9 mouse cellular contexts compared by ENCODE assay signal in genomic region chr5:114608516-114608915, GRCm38 (mm10). TPM values are rescaled to one million over a fixed set of nuclear protein-coding genes. Genes with fewer than 3 reads are reported as not detected.
DNase-seq lines count a peak whose midpoint lies in the region; ATAC-seq and TF ChIP-seq lines count a peak whose summit lies in the region.
"Had no signal": no experiment of that assay in that cellular context is flagged by ENCODE, and none has a peak within 500 bp of the region (broad histone marks: within the 10 kb centered on the region; RNA-seq: fewer than 3 reads in every experiment).

No protein-coding gene starts in this region.

- TF ChIP-seq POLR2A in liver, adult 2 months (IDR thresholded peaks at IDR 0.05; ENCODE audit: extremely low read depth, insufficient read depth, low read length) = no peak

- H3K9me3 ChIP-seq in kidney, postnatal 0 days (replicated peaks; ENCODE audit: low read length) = no peaks in the 10 kb centered on the region
- H3K9me3 ChIP-seq in neural tube, embryonic 12.5 days = no peaks in the 10 kb centered on the region

- H3K36me3 ChIP-seq in kidney, postnatal 0 days (ENCODE audit: insufficient read depth, low read length) = peaks cover 6% of the 10 kb centered on the region; the same call in 1 of the 2 replicates
- no peaks in the 10 kb centered on the region for H3K36me3 ChIP-seq in liver, adult 2 months (ENCODE audit: control insufficient read depth, insufficient read depth, low read length)
- H3K36me3 ChIP-seq in neural tube, embryonic 12.5 days = peaks cover 22% of the 10 kb centered on the region

- H3K4me3 ChIP-seq in kidney, postnatal 0 days (replicated peaks; ENCODE audit: low read depth, low read length) = no peak overlapping the region
- H3K4me3 ChIP-seq in liver, adult 2 months (ENCODE audit: insufficient read depth, low read depth, low read length) = no peak overlapping the region
- H3K4me3 ChIP-seq in neural tube, embryonic 12.5 days = no peak overlapping the region
- H3K4me3 ChIP-seq: myocyte had no signal

- 0 out of 2 replicates have a peak overlapping the region, but pooled peaks have one; percentile 8 for H3K9ac ChIP-seq in kidney, postnatal 0 days (ENCODE audit: low read depth, low read length)
- H3K9ac ChIP-seq in liver, adult 2 months (ENCODE audit: low read depth, low read length) = no peak overlapping the region
- no peak overlapping the region for H3K9ac ChIP-seq in neural tube, embryonic 12.5 days

- 6% methylated on average over 12 of the region's 12 CpGs for WGBS in kidney, postnatal 0 days
- 32% methylated on average over 12 of the region's 12 CpGs for WGBS in liver, adult 2 months
- WGBS in neural tube, embryonic 12.5 days = 6% methylated on average over 12 of the region's 12 CpGs

- H3K4me1 ChIP-seq in kidney, postnatal 0 days (replicated peaks; ENCODE audit: insufficient read depth, low read length) = peaks cover 14% of the 10 kb centered on the region; the same call in 1 of the 2 replicates
- H3K4me1 ChIP-seq in liver, adult 2 months (ENCODE audit: control insufficient read depth, insufficient read depth, low read length) = peaks cover 7% of the 10 kb centered on the region; the same call in 1 of the 2 replicates
- peaks cover 53% of the 10 kb centered on the region for H3K4me1 ChIP-seq in neural tube, embryonic 12.5 days

- no peak for ATAC-seq in kidney, postnatal 0 days (replicated peaks; ENCODE audit: low FRiP score, low read depth)
- peak; percentile 38; the same call in 1 of the 2 replicates for ATAC-seq in neural tube, embryonic 12.5 days (ENCODE audit: low FRiP score, low read depth)

- DNase-seq in kidney, adult 18-20 months = peak; percentile 81
- no peak for DNase-seq in kidney, adult 11 months
- peak; percentile 97 to 98 for DNase-seq in cerebellum, postnatal 10 days
- peak; percentile 59 for DNase-seq in gastrocnemius, adult 18-20 months (ENCODE audit: low spot score)
- DNase-seq in kidney, postnatal 0 days (ENCODE audit: low spot score) = peak; percentile 85
- DNase-seq in liver, adult 2 months (ENCODE audit: extremely low read depth, low read depth, low spot score) = no peak
- peak; percentile 60 to 61 for DNase-seq in thymus, adult 18-20 months

- H3K4me2 ChIP-seq in kidney, postnatal 0 days (ENCODE audit: low read length) = no peak overlapping the region
- peak overlapping the region; percentile 28; the same call in 1 of the 2 replicates for H3K4me2 ChIP-seq in neural tube, embryonic 12.5 days (replicated peaks)

- no peaks in the 10 kb centered on the region for H3K27me3 ChIP-seq in kidney, postnatal 0 days (ENCODE audit: insufficient read depth, low read length)
- no peaks in the 10 kb centered on the region for H3K27me3 ChIP-seq in liver, adult 2 months (ENCODE audit: control insufficient read depth, insufficient read depth, low read length)
- H3K27me3 ChIP-seq in neural tube, embryonic 12.5 days (replicated peaks) = peaks cover 5% of the 10 kb centered on the region; the same call in 1 of the 2 replicates

- peaks cover 2% of the 10 kb centered on the region; the same call in 1 of the 2 replicates for H3K79me2 ChIP-seq in liver, adult 2 months (ENCODE audit: control insufficient read depth, insufficient read depth, low read length)

- no peak overlapping the region for H3K27ac ChIP-seq in kidney, postnatal 0 days
- H3K27ac ChIP-seq in liver, adult 2 months (replicated peaks; ENCODE audit: insufficient read depth, low read depth, low read length) = no peak overlapping the region
- no peak overlapping the region for H3K27ac ChIP-seq in neural tube, embryonic 12.5 days

- TF ChIP-seq CTCF in kidney, postnatal 0 days (IDR thresholded peaks at IDR 0.05; ENCODE audit: low read depth) = peak; percentile 93
- peak; percentile 87 for TF ChIP-seq CTCF in liver, adult 2 months (IDR thresholded peaks at IDR 0.05; ENCODE audit: low read depth, low read length)

RNA-seq across cellular contexts. Expression of gene Fam222a, which starts 40.7 kb away (rescaled TPM):
- total RNA-seq in gastrocnemius, adult 18-20 months (2021) = under 1 TPM; 0.33 to 0.66 TPM
- 5.0 and 5.8 TPM in 2 replicates for polyA plus RNA-seq in kidney, postnatal 0 days (2015; fragmentation: Nextera tagmentation; extraction: Ambion mirVana)
- 0.09 and 0.60 TPM in 2 replicates for total RNA-seq in liver, adult 2 months (2014; rRNA removed)
- 1.2 and 1.4 TPM in 2 replicates for polyA plus RNA-seq in liver, adult 2 months (2012; rRNA removed)
- 7.2 and 8.0 TPM in 2 replicates for polyA plus RNA-seq in neural tube, embryonic 12.5 days (2016; fragmentation: Nextera tagmentation; extraction: Ambion mirVana)

RNA-seq across cellular contexts. Expression of gene Trpv4, which starts 49.7 kb away (rescaled TPM):
- 1 to 10 TPM; 1.8 to 2.1 TPM for total RNA-seq in gastrocnemius, adult 18-20 months (2021)
- 31.3 and 35.6 TPM in 2 replicates for polyA plus RNA-seq in kidney, postnatal 0 days (2015; fragmentation: Nextera tagmentation; extraction: Ambion mirVana)
- total RNA-seq in liver, adult 2 months (2014; rRNA removed) = 0.09 and 0.40 TPM in 2 replicates
- polyA plus RNA-seq in liver, adult 2 months (2012; rRNA removed) = 0.29 and 0.50 TPM in 2 replicates
- 0.95 and 1.1 TPM in 2 replicates for polyA plus RNA-seq in neural tube, embryonic 12.5 days (2016; fragmentation: Nextera tagmentation; extraction: Ambion mirVana)

Comparison
In these comparisons a context has a peak if more than half of its experiments do, and no peak if none do; other contexts are left out.
1. DNase-seq: peak in kidney, adult 18-20 months (single experiment), cerebellum, postnatal 10 days (2 of 2), gastrocnemius, adult 18-20 months (single experiment), kidney, postnatal 0 days (single experiment) and thymus, adult 18-20 months (2 of 2); none in kidney, adult 11 months (single experiment) and liver, adult 2 months (single experiment).
2. RNA of gene Trpv4, which starts 49.7 kb away (polyA plus RNA-seq): 31.3 to 35.6 TPM in kidney, postnatal 0 days; 0.95 to 1.1 TPM in neural tube, embryonic 12.5 days and 0.29 to 0.50 TPM in liver, adult 2 months; every median in the first group is over 10 times any median in the second.